Mouse (Mus musculus): Measurements from ENCODE around the gene Olfr1218.
"Not testable (repeated sequence)": the region's sequence is repeated elsewhere in the genome, so short reads cannot be mapped to it uniquely, and the experiment has no call there.

Olfr1218 gene

GRCm38 (mm10) chr2:89061087-89061486, at the start of gene Olfr1218:
Olfr1218 (minus strand) TSS chr2:89061187.
- DNase-seq (ENCODE audit: low spot score): no peak

- no peak for DNase-seq (ENCODE audit: low spot score)
Measured at GRCm38 (mm10) chr2:89106735-89107134, 45.7 kb upstream of the Olfr1218 start, which contains the start of gene Olfr1220. Olfr1220 (minus strand) TSS chr2:89106835.

- no peak for DNase-seq (ENCODE audit: low spot score)
Measured at GRCm38 (mm10) chr2:89105651-89106050, 44.7 kb upstream of the Olfr1218 start.

GRCm38 (mm10) chr2:89093848-89094247, 32.9 kb upstream of the Olfr1218 start:
- DNase-seq (ENCODE audit: low spot score): no peak

- DNase-seq (ENCODE audit: low spot score): no peak
Measured at GRCm38 (mm10) chr2:89083413-89083812, 22.4 kb upstream of the Olfr1218 start, which contains the start of gene Olfr1219. Olfr1219 (minus strand) TSS chr2:89083513.

- no peak for DNase-seq (ENCODE audit: low spot score)
Measured at GRCm38 (mm10) chr2:89081487-89081886, 20.5 kb upstream of the Olfr1218 start.

- DNase-seq (ENCODE audit: low spot score): no peak
Measured at GRCm38 (mm10) chr2:89031965-89032364, 29.0 kb downstream of the Olfr1218 start, which contains the start of gene Olfr1217. Olfr1217 (minus strand) TSS chr2:89032065.

GRCm38 (mm10) chr2:89021436-89021835, 39.6 kb downstream of the Olfr1218 start:
- DNase-seq (ENCODE audit: low spot score): not testable (repeated sequence)

GRCm38 (mm10) chr2:89018240-89018639, 42.7 kb downstream of the Olfr1218 start, which contains the start of gene Olfr1216:
Olfr1216 (minus strand) TSS chr2:89018340.
- DNase-seq (ENCODE audit: low spot score): no peak

- no peak for DNase-seq (ENCODE audit: low spot score)
Measured at GRCm38 (mm10) chr2:89006873-89007272, 54.1 kb downstream of the Olfr1218 start, which contains the start of gene Olfr1215. Olfr1215 (minus strand) TSS chr2:89006973.

Measured in left cerebral cortex, adult 11 months (tissue).